Mouse (Mus musculus) skeletal muscle tissue, adult 2 months (tissue): Measurements from ENCODE around the gene Msln.

Source experiments
- DNase-seq: peaks from one replicate; pipeline ENCODE4 v3.0.0-alpha.2; 2012; ENCODE audit warnings: low read depth, low spot score

Gene Msln

DNA sequence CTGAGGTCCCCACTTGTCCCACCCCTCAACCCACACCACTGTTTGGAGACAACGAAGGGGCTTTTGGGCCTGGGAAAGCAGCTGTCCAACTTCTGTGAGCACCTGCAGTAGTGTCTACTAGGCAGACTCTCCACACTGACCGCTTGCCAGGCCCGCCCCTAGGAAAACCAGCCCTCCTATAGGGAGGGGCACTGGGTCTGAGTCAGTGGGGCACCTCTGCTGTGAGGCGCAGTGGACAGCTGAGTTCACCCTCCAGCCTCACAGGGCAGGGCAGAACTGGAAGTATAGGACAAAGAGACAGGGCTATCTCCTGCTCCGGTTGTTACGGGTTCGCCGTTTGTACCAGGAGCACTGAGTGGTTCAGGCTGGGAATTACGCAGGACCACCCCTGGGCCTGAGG lies at the start of gene Msln:
Gene Msln, minus strand, starts transcription at position 138 of the 400 bp plus-strand sequence.
- DNase-seq, result no peak

DNA sequence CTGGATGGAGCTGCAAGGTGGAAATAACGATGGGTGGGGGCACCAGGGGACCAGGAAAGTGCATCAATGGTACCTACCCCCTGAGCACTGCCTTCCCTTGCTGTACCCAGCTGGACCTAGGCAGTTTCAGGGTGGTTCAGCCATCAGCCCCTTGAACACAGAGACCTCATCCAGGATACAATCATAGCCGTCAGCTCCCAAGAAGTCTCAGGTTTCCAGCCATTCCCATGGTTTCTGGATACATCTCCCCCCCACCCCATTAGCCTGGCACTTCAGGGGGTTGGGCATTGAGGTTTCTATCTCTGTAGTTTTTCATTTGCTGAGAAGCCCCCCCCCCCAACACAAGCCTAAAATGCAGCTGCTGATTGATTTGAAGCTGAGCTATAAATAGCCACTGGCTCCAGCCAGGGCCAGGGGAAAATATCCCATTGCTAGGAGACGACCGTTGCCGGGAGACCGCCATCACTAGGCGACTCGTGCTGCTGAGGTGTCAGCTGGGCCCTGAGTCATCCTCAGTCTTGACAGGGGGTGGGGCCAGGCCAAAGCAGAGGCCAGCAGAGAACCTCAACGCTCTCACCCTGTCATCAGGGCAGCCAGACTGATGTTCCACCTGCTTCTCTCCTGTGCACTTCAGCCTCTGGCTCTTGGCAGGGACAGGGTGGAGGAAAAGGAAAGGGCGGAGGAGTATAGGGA lies 48.8 kb upstream of the Msln start:
- peak; percentile 48 for DNase-seq

DNA sequence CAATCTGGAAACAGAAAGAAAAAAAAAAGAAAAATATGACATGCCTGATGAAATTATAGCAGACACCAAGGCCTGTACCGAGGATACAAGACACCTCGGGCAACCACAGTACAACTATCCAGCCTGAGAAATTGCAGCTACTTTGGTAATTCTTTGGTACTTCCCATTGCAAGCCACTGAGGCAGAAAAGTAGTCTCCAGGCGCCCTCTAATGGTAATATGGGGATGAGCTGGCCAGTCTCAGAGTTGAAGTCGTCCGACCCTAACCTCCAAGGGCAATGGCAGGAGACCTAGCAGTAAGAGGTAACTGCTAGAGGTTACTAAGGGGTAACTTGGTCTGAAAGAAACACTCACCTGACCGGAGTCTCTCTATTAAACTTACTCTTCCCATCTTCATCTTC lies 46.9 kb upstream of the Msln start:
- no peak for DNase-seq

DNA sequence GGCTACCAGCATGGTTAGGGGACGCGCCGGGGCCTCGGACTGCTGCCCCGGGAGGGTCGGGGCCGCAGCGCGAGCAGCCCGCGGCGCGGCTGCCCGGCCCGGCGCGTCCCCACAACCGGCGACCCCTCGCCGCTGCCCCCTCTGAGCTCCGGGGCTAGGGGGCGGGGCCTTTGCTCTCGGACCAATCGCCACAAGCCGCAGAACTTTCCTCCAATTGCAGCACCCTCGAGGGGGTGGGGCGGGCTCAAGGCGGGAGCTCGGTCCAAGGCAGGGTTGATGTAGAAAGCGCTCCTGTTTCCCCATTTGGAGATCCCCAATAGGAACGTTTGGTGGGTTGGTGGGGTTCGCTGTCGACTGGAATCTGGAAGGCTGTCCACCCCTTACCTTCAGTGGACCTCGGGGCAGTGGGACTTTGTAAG lies 42.8 kb upstream of the Msln start, which contains the start of gene Metrn:
Gene Metrn, minus strand, starts transcription at position 186 of the 419 bp plus-strand sequence.
- DNase-seq, result peak; percentile 64

DNA sequence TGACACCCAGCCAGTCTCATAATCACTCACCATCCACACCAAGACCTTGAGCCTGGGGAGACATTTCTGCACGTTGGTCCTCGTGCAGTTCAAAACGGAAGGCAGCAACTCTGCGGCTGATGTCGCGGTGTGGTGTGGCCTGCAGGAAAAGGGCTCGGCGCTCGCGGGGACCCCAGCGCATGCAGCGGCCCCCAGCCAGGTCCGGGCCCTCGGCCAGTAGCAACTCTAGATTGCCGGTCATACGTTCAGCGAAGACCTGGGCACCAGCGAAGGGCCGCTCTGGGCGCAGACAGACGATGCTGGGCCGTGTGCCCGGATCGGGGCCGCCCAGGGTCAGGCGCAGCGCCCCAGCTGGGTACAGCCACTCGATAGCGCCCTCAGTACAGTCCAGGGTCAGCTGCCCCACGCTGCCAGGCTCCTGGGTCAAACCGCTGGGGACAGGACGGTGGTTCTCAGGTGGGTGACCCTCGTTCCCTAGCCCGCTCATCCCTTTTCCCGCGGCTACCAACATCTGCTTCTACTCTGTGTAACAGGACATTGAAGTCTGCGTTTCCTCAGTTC lies 42.1 kb upstream of the Msln start:
- peak; percentile 62 for DNase-seq

DNA sequence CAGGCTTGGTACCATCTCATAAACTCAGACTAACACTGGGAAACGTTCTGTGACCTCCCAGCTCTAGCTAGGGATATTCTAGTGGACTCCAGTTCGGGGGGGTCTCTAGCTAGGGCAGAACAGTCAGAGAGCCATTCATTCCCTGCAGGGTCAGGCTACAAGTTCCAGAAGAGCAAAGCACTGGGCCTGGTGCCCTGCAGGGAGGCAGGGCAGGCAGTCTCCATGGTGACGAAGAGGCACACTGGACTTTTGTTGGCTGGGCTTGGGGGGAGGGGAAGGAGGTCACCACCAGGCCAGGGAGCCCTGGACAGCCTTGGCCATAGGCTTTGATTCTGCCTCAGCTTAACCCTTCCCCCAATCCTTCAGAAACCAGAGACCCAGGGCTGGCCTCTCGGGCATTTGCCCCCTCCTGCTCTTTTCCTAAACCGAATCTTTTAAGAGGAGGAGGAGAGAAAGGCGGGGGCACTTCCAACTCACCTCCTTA lies 41.5 kb upstream of the Msln start, which contains the start of gene AC134908.4:
Gene AC134908.4, minus strand, starts transcription at position 51 of the 484 bp plus-strand sequence.
- DNase-seq, result no peak

DNA sequence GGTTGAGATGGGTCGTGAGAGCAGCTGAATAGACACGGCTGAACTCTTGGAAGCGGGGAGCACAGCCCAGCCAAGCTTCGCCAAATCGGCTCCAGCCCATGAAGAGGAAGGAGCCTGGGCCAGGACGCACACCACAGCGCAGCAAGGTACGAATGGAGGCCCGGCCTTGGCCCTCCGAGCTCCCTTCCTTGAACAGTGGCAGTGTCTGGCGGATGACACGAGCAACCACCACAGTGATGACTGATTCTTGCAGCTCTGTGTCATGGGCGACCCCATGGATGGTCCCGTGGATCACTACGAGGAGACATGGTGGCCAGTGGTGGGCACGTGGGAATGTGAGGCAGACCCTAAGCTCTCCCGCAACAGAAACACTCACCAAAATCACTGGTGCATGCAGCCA lies 40.8 kb upstream of the Msln start:
- no peak for DNase-seq

DNA sequence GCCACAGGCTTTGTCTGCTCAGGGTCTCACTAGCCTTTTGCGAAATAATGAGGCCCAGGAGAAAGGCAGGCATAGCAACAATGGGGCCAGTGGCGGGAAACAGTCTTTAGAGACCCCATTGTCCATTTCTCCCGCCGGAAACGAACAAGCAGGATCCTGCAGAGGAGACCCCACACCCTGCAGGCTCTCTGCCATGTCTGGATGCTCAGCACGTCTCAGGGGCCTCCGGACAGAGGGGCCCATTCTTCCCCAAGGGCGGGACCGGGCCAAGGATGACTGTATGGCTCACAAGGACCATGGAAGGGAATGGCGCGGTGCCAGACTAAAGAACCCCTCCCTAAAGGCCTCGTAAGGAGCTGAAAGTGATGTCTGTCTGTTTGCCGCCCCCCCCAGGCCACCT lies 40.0 kb upstream of the Msln start:
- no peak for DNase-seq

DNA sequence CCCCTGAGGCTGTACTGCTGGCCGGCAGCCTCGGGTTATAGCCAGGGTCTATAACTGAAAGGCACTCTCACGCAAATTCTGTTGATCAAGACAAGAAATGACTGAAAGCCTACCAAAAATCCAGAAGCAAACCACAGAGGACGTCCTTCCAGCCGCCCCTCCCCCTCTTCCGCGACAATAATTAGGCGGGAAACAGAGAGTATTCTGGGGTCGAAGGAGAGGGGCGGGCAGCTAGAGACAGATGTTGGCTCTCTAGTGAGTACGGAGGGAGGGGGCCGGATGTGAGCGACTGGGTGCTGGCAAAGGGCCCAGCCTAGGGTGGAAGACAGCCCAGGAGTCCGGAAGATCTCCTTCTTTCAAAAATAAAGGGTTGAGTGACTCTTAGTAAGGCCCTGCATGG lies 38.4 kb upstream of the Msln start, which contains the start of gene Fam173a:
Gene Fam173a, minus strand, starts transcription at position 287 of the 400 bp plus-strand sequence.
- peak; percentile 66 for DNase-seq

DNA sequence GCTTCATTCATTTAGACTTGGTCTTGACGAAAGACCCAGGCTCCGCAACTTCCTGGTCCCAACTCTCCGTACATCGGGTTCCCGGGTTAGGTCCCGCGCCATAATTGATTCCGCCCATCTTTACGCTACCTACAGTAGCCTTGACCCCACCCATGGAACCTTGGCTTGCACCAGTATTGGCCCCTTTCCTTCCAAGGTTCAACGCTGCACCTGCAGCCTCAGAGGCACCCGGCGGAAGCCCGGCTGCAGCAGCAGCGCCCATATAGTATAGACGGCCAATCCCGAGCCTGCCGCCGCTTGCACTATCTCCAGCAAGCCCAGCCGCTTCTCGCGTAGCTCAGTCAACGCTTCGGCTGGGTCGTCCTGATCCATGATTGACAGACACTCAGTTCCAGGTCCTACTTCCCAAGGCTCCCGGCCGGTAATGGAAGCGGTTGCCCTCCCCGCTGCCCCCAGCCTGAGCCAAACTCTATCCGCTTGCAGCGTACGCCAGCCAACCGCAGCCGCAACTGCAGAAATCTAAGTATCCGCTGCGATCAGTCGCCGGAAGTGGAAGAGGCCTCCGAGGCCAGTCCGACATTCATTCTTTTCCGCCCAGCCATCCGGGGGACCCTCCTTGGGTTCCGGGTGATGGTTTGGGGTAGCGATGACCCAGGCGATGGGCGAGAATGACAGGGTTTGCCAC lies 37.8 kb upstream of the Msln start:
- peak; percentile 60 for DNase-seq

DNA sequence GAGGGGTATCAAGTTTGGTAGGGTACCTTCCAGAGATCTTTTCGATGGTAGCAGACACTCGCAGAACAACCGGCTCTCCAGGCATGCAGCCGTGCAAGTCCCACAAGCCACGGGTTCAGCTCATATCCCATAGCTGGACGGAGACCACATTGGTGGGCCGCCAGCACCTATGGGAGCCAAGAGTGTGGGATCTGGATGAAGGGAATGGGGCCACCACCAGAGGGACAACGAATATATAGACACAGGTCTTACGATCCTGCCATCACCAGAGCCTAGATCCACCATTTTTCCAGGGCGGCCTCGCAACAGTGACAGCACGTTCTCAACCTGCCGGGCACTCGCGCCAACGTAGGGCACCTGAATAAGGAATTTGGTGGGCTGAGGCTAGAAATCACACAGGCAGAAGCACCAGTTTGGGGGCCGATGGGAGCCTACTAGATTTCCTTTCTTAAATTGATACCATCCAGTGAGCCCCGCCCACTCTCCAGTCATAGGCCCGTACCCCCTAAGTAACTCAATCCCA lies 37.2 kb upstream of the Msln start:
- DNase-seq, result no peak

DNA sequence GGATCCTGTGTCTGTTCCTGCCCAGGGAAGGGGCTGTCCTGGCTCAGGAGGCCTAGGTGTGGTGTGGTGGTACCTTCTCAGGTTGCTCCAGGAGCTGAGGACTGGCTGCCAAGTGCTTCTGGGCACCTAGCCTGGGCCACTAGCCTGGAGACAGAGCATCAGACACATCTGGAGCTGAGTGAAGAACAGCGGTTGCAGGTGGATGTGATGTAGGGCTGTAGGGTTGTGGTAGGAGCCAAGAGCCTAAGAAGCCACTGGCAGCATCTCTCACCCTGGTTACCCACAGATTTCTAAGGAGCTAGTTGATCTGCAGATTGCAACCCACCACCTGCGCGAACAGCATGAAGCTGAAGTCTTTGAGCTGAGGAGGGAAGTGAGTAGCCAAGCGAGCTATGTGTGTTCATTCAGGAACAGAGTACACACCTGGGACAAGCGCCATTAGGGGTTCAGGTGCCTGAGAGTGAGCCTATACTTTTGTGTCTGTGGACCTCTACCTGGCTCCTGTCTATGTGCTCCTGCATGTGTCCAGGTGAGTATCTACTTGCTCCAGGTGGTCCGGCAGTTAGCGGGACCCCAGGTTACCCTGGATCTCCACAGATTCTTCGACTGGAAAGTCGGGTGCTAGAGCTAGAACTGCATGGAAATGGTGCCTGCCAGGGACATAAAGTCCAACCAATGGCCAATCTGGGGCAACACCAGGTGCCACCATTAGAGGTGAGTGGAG lies 32.8 kb upstream of the Msln start:
- no peak for DNase-seq

DNA sequence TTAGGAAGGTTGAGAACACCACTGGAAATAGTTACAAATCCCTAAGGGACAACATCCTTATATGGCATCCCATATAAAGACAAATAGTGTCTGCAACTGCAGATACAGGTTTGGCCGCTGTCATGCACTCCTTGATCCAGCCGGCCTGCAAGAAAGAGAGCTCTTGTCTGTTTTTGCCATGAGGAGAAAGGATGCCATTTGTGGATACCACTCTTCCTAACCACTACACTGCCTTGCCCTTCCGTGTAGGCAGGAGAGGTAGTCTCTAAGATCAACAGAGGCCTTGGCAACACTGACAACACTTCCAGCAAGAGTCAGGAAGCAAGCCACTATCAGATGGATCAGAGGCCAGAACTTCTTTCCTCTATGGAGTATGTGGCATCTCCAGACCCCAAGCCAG lies 32.1 kb upstream of the Msln start, which contains the start of gene Ccdc78:
Gene Ccdc78, plus strand, starts transcription at position 301 of the 400 bp plus-strand sequence.
- DNase-seq, result no peak

DNA sequence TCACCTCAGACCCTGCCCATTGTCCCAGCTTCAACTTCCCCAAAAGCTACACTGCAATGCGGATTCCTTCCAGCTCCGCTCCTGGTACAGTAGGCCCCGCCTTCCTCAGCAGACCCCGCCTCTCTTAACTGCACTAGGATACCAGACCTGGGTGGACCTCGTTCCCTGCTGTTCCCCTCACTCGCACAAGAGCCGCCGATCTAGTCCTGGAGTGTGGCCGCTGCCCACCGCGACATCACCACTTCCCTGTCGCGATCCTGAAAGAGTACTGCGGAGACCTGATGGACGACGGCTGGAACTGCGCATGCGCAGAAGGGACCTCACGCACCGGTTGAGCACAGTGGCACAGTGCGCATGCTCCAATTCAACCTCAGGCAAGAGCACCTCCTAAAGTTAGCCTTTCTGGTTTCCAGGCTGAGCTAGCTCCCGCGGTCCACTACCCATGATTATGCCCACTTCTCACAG lies 31.1 kb upstream of the Msln start, which contains the start of gene Haghl:
Gene Haghl, minus strand, starts transcription at position 393 of the 465 bp plus-strand sequence.
- peak; percentile 96 for DNase-seq

DNA sequence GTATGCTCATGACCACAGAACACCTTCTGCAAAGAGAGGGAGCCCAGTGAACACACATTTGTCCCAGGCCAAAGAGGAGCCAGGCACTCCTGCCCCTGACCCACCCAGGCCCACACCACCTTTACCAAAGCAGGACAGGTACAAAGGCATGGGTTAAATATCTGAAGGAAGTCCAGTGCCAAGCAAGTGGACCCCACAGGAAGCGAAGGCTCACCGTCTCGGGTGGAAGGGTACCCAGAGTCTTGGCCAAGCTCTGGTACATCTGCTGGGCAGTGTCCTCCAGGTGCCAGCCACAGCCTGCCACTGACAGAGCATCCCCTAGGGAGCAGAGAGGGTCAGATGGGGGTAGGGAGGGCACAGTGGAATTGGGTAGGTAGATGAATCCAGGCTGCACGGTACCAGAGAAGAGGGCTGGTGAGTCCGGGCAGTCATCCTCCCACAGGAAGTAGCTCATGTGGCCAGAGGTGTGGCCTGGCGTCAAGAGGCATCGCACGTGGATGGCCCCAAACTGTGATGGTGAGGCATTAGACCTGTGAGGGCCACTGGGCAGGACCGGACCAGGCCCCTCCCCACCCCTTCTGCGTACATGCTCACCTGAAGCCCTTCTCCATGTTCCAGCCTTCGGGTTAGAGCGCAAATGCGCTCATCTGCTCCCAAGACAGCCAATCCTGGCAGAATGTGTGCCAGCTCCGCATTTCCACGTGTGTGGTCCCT lies 29.8 kb upstream of the Msln start:
- DNase-seq, result no peak

DNA sequence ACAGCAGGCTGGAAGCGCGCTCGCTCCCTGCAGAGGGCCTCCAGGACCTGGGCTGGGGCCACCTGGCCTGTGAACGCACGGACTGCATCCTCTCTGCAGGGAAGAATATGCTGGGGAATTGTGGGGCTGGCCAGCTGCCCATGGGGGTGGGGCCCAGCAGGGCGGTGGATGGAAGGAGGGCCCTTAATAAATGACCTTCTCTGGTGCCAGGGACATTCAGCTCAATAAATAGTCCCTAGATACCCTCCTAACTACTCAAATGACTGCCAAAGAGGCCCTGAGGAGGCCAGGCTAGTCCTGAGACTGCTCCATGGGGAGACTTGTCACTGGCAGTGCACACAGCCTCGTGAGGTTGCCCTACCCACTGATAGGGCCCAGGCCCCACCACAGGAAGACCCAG lies 28.9 kb upstream of the Msln start:
- DNase-seq, result no peak

DNA sequence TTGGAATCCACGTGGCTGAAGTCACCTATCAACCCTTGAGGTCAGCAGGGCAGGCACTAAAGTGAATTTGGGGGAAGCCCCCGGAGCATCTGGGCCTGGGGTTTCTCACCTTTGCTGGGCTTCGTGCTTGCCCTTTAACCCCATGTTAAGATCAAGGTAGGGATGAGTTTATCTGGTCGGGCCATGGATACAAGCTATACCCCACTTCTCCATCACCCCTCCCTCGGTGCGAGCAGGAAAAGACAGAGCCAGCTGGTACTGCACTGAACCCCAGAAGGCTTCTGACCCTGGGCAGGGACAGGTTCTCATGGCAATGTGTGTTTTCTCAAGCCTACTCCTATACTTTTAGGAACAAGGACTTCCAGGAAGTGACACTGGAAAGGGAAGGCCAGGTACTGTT lies 27.2 kb upstream of the Msln start:
- DNase-seq, result no peak

DNA sequence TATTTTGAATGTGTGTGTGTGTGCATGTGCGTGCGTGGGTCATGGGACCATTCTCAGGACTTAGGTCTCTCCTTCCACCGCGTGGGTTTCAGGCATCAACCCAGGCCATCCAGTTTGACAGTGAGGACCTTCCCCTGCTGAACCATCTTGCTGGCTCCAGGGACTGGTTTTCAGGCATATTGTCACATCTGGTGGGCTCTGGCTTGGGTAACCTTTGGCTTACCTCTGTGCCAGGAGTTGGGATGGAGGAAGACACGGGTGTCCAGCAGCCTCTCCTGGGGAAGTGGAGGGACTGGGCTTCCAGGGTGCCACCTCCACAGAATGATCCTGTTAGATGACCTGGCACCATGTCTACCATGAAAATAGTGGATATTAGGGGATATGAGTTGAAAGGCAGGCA lies 23.8 kb upstream of the Msln start:
- no peak for DNase-seq

DNA sequence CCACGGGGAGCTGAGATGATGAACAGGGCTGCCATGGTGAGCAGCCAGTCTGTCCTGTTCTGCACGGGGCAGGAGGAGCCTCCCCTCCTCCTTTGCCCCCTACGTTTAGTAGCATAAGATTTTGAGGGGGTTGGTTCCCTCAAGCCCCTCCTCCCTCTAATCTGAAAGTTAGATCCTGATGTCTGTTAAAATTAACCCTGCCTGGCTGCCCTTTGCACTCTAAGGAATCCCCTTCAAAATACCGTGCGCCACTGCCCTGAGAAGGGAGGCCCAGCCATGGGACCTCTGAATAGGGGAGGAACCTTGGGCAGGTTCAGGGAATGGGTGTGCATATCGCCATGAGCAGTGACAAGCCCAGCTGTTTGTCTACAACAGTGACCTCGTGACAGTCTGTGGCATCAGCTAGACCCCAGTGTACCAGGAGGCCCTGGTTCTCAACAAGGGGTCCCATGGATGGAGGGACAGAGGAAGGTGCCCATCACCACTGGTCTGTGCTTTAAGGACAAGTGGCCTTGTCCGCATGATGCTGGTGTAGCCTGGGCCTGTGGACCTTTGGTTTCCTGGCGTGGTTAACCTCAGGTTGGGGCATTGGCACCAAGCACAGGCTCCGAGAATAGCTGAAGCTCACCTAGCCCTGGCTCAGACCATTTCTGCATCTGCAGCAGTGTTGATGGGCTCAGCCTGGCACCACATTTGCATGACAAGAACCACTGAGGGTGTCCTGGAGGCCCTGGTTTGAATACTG lies 21.3 kb upstream of the Msln start:
- DNase-seq, result no peak

DNA sequence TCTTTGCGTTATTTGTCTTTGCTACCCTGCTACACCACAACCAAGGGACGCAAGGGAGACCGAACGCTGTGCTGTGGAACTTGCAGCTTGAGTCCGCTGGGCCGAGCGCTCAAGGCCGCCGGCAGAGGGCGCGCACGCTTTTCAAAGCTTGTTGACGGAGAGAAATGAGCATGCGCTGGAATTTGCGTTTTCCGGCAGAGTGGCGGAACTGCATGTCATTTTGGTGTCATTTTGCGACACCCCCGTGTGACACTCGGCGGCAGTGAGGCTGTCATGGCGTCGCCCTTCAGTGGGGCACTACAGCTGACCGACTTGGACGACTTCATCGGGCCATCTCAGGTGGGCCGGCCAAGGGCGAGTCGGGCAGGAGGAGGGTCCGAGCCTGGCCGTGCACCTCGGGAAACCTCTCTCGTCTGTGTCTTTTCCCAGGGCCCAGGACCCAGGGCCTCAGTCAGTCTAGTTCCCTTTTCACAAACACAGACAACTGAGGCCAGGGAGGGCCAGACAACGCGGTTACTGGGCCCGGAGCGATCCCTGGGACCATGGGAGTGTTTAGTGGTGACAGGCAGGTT lies 19.5 kb upstream of the Msln start, which contains the start of gene Narfl:
Gene Narfl, plus strand, starts transcription at position 228 of the 572 bp plus-strand sequence.
- peak; percentile 97 for DNase-seq
